Mouse (Mus musculus): Measurements from ENCODE around the gene Tnni3k.

GRCm38 (mm10) chr3:154861921-154862320 is 193.3 kb downstream of the Tnni3k start:
- TF ChIP-seq CTCF (IDR thresholded peaks at IDR 0.05; ENCODE audit: borderline replicate concordance, insufficient read depth, low read length) (no peak), POLR2A (IDR thresholded peaks at IDR 0.05; ENCODE audit: low read depth, low read length) (no peak)
